Mouse (Mus musculus) kidney, postnatal 4 days (tissue): Measurements from ENCODE around the gene Trappc6a.
"Not testable (repeated sequence)": the region's sequence is repeated elsewhere in the genome, so short reads cannot be mapped to it uniquely, and the experiment has no call there.

Experiments
- DNase-seq, 2 experiments: peaks; one replicate each; pipeline ENCODE4 v3.0.0; 2021; ENCODE audit warnings: mixed read lengths in 2 of 2

Trappc6a gene

GRCm38 (mm10) chr7:19491731-19492130 is 16.5 kb upstream of the Trappc6a start:
- peak; percentile 79 to 83 for DNase-seq

GRCm38 (mm10) chr7:19494751-19495474 is 13.3 kb upstream of the Trappc6a start:
- no peak for DNase-seq

- peak; percentile 71 to 82 for DNase-seq
Measured at GRCm38 (mm10) chr7:19495521-19496213, 12.5 kb upstream of the Trappc6a start.

GRCm38 (mm10) chr7:19496214-19496555 is 12.0 kb upstream of the Trappc6a start:
- DNase-seq = no peak

- DNase-seq = no peak
Measured at GRCm38 (mm10) chr7:19498326-19498725, 9.9 kb upstream of the Trappc6a start.

GRCm38 (mm10) chr7:19500420-19501363 is 7.5 kb upstream of the Trappc6a start:
- no peak for DNase-seq

- DNase-seq = no peak
Measured at GRCm38 (mm10) chr7:19501658-19502057, 6.5 kb upstream of the Trappc6a start.

- peak; percentile 64 to 71 for DNase-seq
Measured at GRCm38 (mm10) chr7:19503481-19504068, 4.6 kb upstream of the Trappc6a start.

GRCm38 (mm10) chr7:19506326-19506725 is 1.9 kb upstream of the Trappc6a start:
- peak; percentile 50 to 56 for DNase-seq

GRCm38 (mm10) chr7:19506969-19507611 is 1.1 kb upstream of the Trappc6a start:
- peak; percentile 79 to 83 for DNase-seq

GRCm38 (mm10) chr7:19507612-19507981 is 598 bp upstream of the Trappc6a start:
- peak; percentile 17 to 32 for DNase-seq

- DNase-seq = no peak
Measured at GRCm38 (mm10) chr7:19508924-19509568, 851 bp downstream of the Trappc6a start.

- DNase-seq = no peak
Measured at GRCm38 (mm10) chr7:19509786-19510185, 1.6 kb downstream of the Trappc6a start.

GRCm38 (mm10) chr7:19511934-19512333 is 3.7 kb downstream of the Trappc6a start:
- not testable (repeated sequence) for DNase-seq

- DNase-seq = no peak
Measured at GRCm38 (mm10) chr7:19512353-19512752, 4.2 kb downstream of the Trappc6a start.

- peak; percentile 34 to 54 for DNase-seq
Measured at GRCm38 (mm10) chr7:19517652-19518365, 9.6 kb downstream of the Trappc6a start, which contains the start of gene Nkpd1. Gene Nkpd1, plus strand, starts transcription at chr7:19517838.

- peak; percentile 36 to 47 for DNase-seq
Measured at GRCm38 (mm10) chr7:19520032-19520431, 11.8 kb downstream of the Trappc6a start.

GRCm38 (mm10) chr7:19523017-19523756 is 15.0 kb downstream of the Trappc6a start:
- DNase-seq = peak in 1 of 2 experiments; percentile 57

- DNase-seq = peak; percentile 81 to 86
Measured at GRCm38 (mm10) chr7:19523757-19524419, 15.7 kb downstream of the Trappc6a start.
